Mouse (Mus musculus) stomach, postnatal 0 days (tissue): ENCODE measurements around the gene Defb5. TPM values are rescaled to one million over a fixed set of nuclear protein-coding genes. Genes with fewer than 3 reads are reported as not detected.
"Not testable (repeated sequence)": the region's sequence is repeated elsewhere in the genome, so short reads cannot be mapped to it uniquely, and the experiment has no call there.

ENCODE experiments used
- ATAC-seq: fragments of 200-750 bp; cut with Nextera tagmentation; 2 replicates; pipeline ENCODE4 v1.8.0; 2017; ENCODE audit not compliant: low FRiP score, low TSS enrichment
- DNase-seq: peaks from one replicate; pipeline ENCODE4 v3.0.0-alpha.2; 2016; ENCODE audit warnings: low spot score
- H3K27ac ChIP-seq: fragments of 300-500 bp; sonication (generic); replicated peaks from 2 replicates; pipeline ENCODE4 v1.5.1; 2014; ENCODE audit warnings: mild to moderate bottlenecking, control low read depth
- H3K27me3 ChIP-seq: fragments of 300-500 bp; sonication (generic); 2 replicates; pipeline ENCODE4 v1.6.1; 2014; ENCODE audit warnings: low read length; ENCODE audit not compliant: control insufficient read depth, insufficient read depth
- H3K36me3 ChIP-seq: fragments of 300-500 bp; sonication (generic); 2 replicates; pipeline ENCODE4 v1.6.1; 2014; ENCODE audit warnings: low read length, mixed read lengths; ENCODE audit not compliant: control insufficient read depth, insufficient read depth
- H3K4me1 ChIP-seq: fragments of 300-500 bp; sonication (generic); replicated peaks from 2 replicates; pipeline ENCODE4 v1.6.1; 2014; ENCODE audit warnings: antibody characterized with exemption; ENCODE audit not compliant: control insufficient read depth, insufficient read depth
- H3K4me2 ChIP-seq: fragments of 300-500 bp; sonication (generic); replicated peaks from 2 replicates; pipeline ENCODE4 v1.6.1; 2014; ENCODE audit warnings: low read depth, mild to moderate bottlenecking, control low read depth, moderate library complexity
- H3K4me3 ChIP-seq: fragments of 300-500 bp; sonication (generic); 2 replicates; pipeline ENCODE4 v1.5.1; 2014; ENCODE audit warnings: low read depth, low read length, control low read depth
- H3K9ac ChIP-seq: fragments of 300-500 bp; sonication (generic); 2 replicates; pipeline ENCODE4 v1.6.1; 2014; ENCODE audit warnings: mild to moderate bottlenecking, low read length, control low read depth, mixed read lengths
- H3K9me3 ChIP-seq: fragments of 300-500 bp; sonication (generic); 2 replicates; pipeline ENCODE4 v1.6.1; 2016; ENCODE audit warnings: low read length; ENCODE audit not compliant: control insufficient read depth
- CTCF ChIP-seq: IDR thresholded peaks from 2 replicates; pipeline ENCODE4 v1.5.1; 2016; ENCODE audit warnings: antibody characterized with exemption, low read depth, mild to moderate bottlenecking, moderate library complexity
- EP300 ChIP-seq: optimal IDR thresholded peaks from 2 replicates; pipeline ENCODE3; 2016; ENCODE audit warnings: antibody characterized with exemption
- WGBS: fragments of 180-500 bp; shearing (Covaris S2); extraction: QIAGEN DNeasy Blood & Tissue Kit; methylation state at CpG from one replicate; pipeline ENCODE4 v1.1.7; 2014; 5-methylcytosine and 5-hydroxymethylcytosine counted together
- polyA plus RNA-seq: library from polyadenylated mRNA; unstranded; fragments of >200 nt; fragmentation: Nextera tagmentation; extraction: Ambion mirVana; gene quantifications from 2 replicates; pipeline ENCODE4 v1.2.1, GENCODE M21; 2015

Gene Defb5
- not detected in 2 replicates for polyA plus RNA-seq

DNA sequence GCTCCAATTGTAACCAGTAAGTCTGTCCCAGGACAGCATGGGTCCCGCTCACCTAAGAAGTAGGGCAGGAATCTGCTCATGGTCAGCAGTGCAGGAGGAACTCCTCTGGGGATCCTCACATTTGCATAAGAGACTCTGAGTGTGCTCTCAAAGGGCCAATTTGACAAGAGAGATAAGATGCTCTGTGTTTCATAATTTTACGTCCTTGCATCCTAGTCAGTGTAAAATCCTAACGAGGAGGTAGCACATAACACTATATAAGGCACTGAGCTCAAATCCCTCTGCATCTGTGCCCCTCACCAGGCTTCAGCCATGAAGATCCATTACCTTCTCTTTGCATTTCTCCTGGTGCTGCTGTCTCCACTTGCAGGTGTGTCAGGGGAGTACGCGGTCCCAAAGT is at the start of gene Defb5:
Gene Defb5 (plus strand): TSS at position 301 of the 400 bp plus-strand sequence.
- 86% methylated on average over 5 of the region's 5 CpGs for WGBS
- Histone ChIP-seq H3K9ac (no peak within 1 kb of the TSS), H3K36me3 (no peaks in the 10 kb centered on the region), H3K27me3 (no peaks in the 10 kb centered on the region), H3K4me3 (no peak within 1 kb of the TSS), H3K9me3 (no peaks in the 10 kb centered on the region), H3K27ac (no peak within 1 kb of the TSS), H3K4me1 (no peaks in the 10 kb centered on the region), H3K4me2 (no peak within 1 kb of the TSS)
- ATAC-seq = no peak
- no peak for DNase-seq
- TF ChIP-seq CTCF (no peak), EP300 (no peak)

DNA sequence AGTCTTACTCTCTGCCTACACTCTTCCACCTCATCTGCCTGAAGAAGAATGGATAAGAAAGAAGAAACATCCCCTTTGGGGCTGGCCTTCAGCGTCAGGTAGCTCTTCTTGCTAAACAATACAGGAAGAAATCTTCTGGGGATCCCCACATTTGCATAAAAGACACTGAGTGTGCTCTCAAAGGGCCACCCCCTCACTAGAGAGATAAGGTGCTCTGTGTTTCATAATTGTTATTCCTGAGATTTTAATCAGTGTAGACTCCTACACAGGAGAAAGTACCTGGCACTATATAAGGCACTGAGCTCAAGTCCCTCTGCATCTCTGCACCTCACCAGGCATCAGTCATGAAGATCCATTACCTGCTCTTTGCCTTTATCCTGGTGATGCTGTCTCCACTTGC is 22.2 kb upstream of the Defb5 start, which contains the start of gene Defb6:
Gene Defb6 (plus strand): TSS at position 318 of the 400 bp plus-strand sequence.
- Histone ChIP-seq H3K9me3 (no peaks in the 10 kb centered on the region), H3K9ac (no peak within 1 kb of the TSS), H3K4me1 (no peaks in the 10 kb centered on the region), H3K4me2 (no peak within 1 kb of the TSS), H3K36me3 (no peaks in the 10 kb centered on the region), H3K27me3 (no peaks in the 10 kb centered on the region), H3K4me3 (no peak within 1 kb of the TSS), H3K27ac (no peak within 1 kb of the TSS)
- TF ChIP-seq CTCF (no peak), EP300 (no peak)
- WGBS = 56% methylated on average over 1 of the region's 1 CpGs
- DNase-seq (no peak), ATAC-seq (no peak)

DNA sequence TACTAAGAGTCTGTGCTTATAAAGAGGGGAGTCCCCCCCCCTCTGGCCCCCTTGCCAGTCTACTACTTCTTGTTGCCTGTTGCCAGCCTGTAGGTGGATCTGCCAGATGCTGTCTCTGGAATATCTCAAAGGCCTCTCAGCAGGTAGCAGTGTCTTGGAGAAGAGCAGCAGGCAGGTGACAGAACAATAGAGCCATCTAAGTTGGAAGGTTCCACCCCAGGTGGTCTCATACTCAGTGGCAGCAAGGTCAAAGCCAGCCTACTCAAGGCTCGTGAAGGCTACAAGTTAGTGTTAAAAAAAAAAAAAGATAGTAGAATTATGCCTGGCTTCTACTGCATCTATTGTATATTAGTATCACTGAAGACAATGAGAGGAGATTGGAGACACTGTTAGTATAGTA is 9.3 kb upstream of the Defb5 start:
- H3K36me3 ChIP-seq = no peaks in the 10 kb centered on the region
- ATAC-seq = no peak
- H3K4me1 ChIP-seq = no peaks in the 10 kb centered on the region
- 64% methylated on average over 1 of the region's 1 CpGs for WGBS
- no peak overlapping the region for H3K27ac ChIP-seq
- H3K4me3 ChIP-seq = no peak overlapping the region
- H3K4me2 ChIP-seq = no peak overlapping the region
- H3K9ac ChIP-seq = no peak overlapping the region
- H3K9me3 ChIP-seq = no peaks in the 10 kb centered on the region
- no peaks in the 10 kb centered on the region for H3K27me3 ChIP-seq
- no peak for DNase-seq
- TF ChIP-seq CTCF = no peak
- no peak for TF ChIP-seq EP300

DNA sequence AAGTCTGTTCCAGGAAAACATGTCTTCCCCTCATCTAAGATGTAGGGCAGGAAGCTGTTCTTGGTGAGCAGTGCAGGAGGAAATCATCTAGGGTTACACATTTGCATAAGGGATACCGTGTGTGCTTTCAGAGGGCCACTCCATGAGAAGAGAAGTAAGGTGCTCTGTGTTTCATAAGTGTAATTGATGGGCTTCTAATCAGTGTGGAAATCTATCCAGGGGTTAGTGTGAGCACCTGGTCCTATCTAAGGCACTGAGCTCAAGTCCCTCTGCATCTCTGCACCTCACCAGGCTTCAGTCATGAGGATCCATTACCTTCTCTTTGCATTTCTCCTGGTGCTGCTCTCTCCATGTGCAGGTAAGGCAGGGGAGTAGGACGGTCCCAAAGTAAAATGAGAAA is 7.8 kb upstream of the Defb5 start, which contains the start of gene Defb46:
Gene Defb46 (plus strand): TSS at position 301 of the 400 bp plus-strand sequence.
- Histone ChIP-seq H3K4me1 (no peaks in the 10 kb centered on the region), H3K27ac (no peak within 1 kb of the TSS), H3K27me3 (no peaks in the 10 kb centered on the region), H3K9me3 (no peaks in the 10 kb centered on the region), H3K4me3 (no peak within 1 kb of the TSS), H3K36me3 (no peaks in the 10 kb centered on the region), H3K4me2 (no peak within 1 kb of the TSS), H3K9ac (no peak within 1 kb of the TSS)
- 75% methylated on average over 2 of the region's 2 CpGs for WGBS
- no peak for TF ChIP-seq CTCF
- no peak for TF ChIP-seq EP300
- DNase-seq (no peak), ATAC-seq (no peak)

DNA sequence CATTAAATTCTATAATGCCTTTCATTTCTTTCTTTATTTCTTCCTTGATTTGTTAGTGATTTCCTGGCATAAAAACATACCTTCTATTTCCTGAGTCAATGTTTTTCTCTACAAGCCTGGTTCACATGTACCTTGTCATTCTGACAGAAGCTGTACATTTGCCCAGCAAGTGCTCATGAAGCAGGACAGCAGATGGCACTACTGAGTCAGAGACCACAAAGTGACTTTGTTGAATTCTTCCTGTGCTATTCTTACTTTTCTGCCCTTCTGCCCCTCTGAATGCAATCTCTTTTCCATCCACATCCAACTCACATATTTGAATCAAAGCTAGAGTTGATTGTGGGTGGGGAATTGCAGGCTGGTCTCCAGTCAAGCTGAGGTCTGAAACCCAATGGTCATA is 10.8 kb downstream of the Defb5 start:
- H3K4me2 ChIP-seq = no peak overlapping the region
- H3K36me3 ChIP-seq = no peaks in the 10 kb centered on the region
- no peak overlapping the region for H3K9ac ChIP-seq
- H3K4me1 ChIP-seq = no peaks in the 10 kb centered on the region
- H3K9me3 ChIP-seq = no peaks in the 10 kb centered on the region
- ATAC-seq (no peak), DNase-seq (no peak)
- H3K4me3 ChIP-seq = no peak overlapping the region
- TF ChIP-seq EP300 = no peak
- TF ChIP-seq CTCF = no peak
- H3K27ac ChIP-seq = no peak overlapping the region
- H3K27me3 ChIP-seq = no peaks in the 10 kb centered on the region

DNA sequence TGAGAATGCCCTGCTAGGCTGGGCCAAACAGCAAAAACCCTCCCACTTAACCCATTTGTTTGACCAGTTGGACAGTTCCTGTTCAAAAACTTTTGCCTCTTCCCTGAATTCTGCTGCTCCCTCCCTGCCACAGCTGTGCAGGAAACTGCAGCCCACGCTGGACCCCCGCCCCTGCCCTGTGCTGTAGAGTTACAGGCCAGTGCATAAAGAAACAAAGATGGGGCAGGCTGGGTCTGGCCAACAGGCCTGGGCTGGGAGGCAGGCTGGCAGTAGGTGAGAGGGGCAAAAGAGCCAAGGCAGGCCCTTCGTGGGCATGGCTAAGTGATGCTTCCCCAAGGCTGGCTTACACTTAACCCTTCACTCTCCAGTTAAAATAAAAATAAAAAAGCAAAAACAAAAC is 12.3 kb downstream of the Defb5 start:
- Histone ChIP-seq H3K36me3 (no peaks in the 10 kb centered on the region), H3K4me2 (no peak overlapping the region), H3K9me3 (no peaks in the 10 kb centered on the region), H3K9ac (no peak overlapping the region), H3K4me3 (no peak overlapping the region), H3K4me1 (no peaks in the 10 kb centered on the region), H3K27ac (no peak overlapping the region), H3K27me3 (no peaks in the 10 kb centered on the region)
- WGBS = 42% methylated on average over 3 of the region's 3 CpGs
- ATAC-seq (no peak), DNase-seq (no peak)
- no peak for TF ChIP-seq EP300

DNA sequence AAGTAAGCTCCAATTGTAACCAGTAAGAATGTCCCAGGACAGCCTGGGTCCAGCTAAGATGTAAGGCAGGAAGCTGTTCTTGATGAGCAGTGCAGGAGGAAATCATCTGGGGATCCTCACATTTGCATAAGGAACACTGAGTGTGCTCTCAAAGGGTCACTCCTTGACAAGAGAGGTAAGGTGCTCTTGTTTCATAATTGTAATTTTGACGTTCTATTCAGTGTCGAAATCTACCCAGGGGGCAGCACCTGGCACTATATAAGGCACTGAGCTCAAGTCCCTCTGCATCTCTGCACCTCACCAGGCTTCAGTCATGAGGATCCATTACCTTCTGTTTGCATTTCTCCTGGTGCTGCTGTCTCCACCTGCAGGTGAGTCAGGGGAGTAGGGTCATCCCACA is 45.7 kb downstream of the Defb5 start, which contains the start of gene Defb3:
Gene Defb3 (plus strand): TSS at position 301 of the 400 bp plus-strand sequence.
- H3K4me3 ChIP-seq, H3K9me3 ChIP-seq, H3K9ac ChIP-seq, H3K27me3 ChIP-seq, DNase-seq, H3K36me3 ChIP-seq, H3K4me2 ChIP-seq, H3K27ac ChIP-seq, H3K4me1 ChIP-seq, ATAC-seq: not testable (repeated sequence)
- WGBS = 19% methylated on average over 2 of the region's 2 CpGs

DNA sequence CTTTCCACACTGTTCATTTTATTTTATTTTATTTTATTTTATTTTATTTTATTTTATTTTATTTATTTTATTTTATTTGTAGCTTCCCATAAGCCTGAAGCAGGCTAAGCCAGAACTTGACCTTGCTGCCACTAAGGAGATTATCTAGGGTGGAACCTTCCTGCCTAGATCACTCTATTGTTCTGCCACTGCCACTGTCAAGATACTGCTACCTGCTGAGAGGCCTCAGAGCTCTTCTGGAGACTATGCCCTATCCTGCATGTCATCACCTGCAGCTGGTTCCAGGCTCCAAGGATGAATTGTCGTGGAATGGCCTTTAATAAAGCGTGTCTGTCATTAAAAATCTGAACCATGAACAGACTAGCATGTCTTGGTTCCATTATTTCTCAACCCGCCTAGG is 51.0 kb downstream of the Defb5 start:
- ATAC-seq, H3K4me1 ChIP-seq, H3K4me3 ChIP-seq, H3K9me3 ChIP-seq, DNase-seq, H3K4me2 ChIP-seq, H3K36me3 ChIP-seq, H3K27me3 ChIP-seq, H3K9ac ChIP-seq, H3K27ac ChIP-seq: not testable (repeated sequence)
- WGBS = 59% methylated on average over 3 of the region's 3 CpGs
